Mouse (Mus musculus): ENCODE results near the gene Anapc15-ps. TPM values are rescaled to one million over a fixed set of nuclear protein-coding genes. Genes with fewer than 3 reads are reported as not detected.

Gene Anapc15-ps
- polyA plus RNA-seq, 1 experiment from 2014 or later, result not detected

GRCm38 (mm10) chr10:95665426-95665990, 7.7 kb downstream of the Anapc15-ps start:
- Histone ChIP-seq H3K9ac (no peak overlapping the region), H3K36me3 (no peaks in the 10 kb centered on the region), H3K27me3 (no peaks in the 10 kb centered on the region), H3K9me3 (no peaks in the 10 kb centered on the region), H3K4me1 (no peaks in the 10 kb centered on the region), H3K4me3 (no peak overlapping the region), H3K27ac (no peak overlapping the region), H3K4me2 (no peak overlapping the region)
- ATAC-seq (ENCODE audit: insufficient number of reproducible peaks, insufficient read depth, low FRiP score, low TSS enrichment, low read depth), result no peak
- 40% methylated on average over 11 of the region's 11 CpGs for WGBS

DNA sequence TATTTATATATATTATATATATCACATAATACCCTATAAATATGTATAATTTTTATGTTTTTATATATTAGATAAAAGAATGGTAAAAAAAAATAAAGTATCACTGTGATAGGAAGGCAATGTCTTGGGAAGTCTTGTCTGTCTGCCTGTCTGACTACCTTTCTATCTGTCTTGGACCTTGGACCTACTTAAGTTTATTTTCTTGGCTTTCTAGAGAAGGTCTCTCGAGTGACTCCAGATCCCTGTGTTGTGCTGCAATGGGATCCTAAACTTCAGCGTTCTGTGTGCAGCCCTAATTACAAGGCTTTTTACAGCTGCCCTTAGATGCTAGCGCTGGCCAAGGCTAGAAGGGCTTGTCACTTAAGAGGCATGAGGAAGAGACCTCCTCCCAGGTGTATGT, 8.6 kb downstream of the Anapc15-ps start:
- Histone ChIP-seq H3K27ac (no peak overlapping the region), H3K9me3 (no peaks in the 10 kb centered on the region), H3K4me3 (no peak overlapping the region), H3K9ac (no peak overlapping the region), H3K4me2 (no peak overlapping the region), H3K36me3 (no peaks in the 10 kb centered on the region), H3K4me1 (no peaks in the 10 kb centered on the region), H3K27me3 (no peaks in the 10 kb centered on the region)
- 75% methylated on average over 3 of the region's 3 CpGs for WGBS
- ATAC-seq (ENCODE audit: insufficient number of reproducible peaks, insufficient read depth, low FRiP score, low TSS enrichment, low read depth), result no peak

DNA sequence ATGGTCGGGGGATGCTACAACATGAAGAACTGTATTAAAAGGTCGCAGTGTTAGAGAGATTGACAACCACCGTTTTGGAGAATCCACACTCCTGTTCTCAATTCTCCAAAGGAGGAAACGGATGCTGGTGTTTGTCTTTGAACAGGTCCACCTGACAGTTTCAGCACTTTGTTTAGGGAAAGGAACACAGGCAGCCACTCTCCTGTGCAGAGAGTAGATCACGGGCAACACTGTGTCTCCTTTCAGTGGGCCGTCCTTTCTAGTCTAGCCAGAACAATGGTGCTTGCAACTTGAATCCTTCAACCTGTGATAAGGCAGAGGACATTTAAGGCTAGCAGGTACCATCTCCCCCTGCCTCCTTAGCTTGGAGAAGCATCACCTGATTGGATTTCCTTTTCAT, 12.9 kb downstream of the Anapc15-ps start:
- no peak for ATAC-seq (ENCODE audit: insufficient number of reproducible peaks, insufficient read depth, low FRiP score, low TSS enrichment, low read depth)
- H3K9ac ChIP-seq, result no peak overlapping the region
- 55% methylated on average over 6 of the region's 6 CpGs for WGBS

GRCm38 (mm10) chr10:95659471-95660150, 13.6 kb downstream of the Anapc15-ps start:
- H3K9ac ChIP-seq, result no peak overlapping the region
- no peaks in the 10 kb centered on the region for H3K27me3 ChIP-seq
- no peaks in the 10 kb centered on the region for H3K36me3 ChIP-seq
- no peaks in the 10 kb centered on the region; the same call in 1 of the 2 replicates for H3K4me1 ChIP-seq
- no peak overlapping the region for H3K27ac ChIP-seq
- no peak overlapping the region for H3K4me2 ChIP-seq
- no peak overlapping the region for H3K4me3 ChIP-seq
- WGBS, result 70% methylated on average over 8 of the region's 8 CpGs
- no peak for ATAC-seq (ENCODE audit: insufficient number of reproducible peaks, insufficient read depth, low FRiP score, low TSS enrichment, low read depth)
- no peaks in the 10 kb centered on the region for H3K9me3 ChIP-seq

More for the DNA sequence above, 12.9 kb downstream of the Anapc15-ps start:
- Histone ChIP-seq H3K27me3 (no peaks in the 10 kb centered on the region), H3K4me2 (no peak overlapping the region), H3K36me3 (no peaks in the 10 kb centered on the region), H3K4me3 (no peak overlapping the region), H3K27ac (no peak overlapping the region), H3K9me3 (no peaks in the 10 kb centered on the region), H3K4me1 (no peaks in the 10 kb centered on the region; the same call in 1 of the 2 replicates)

DNA sequence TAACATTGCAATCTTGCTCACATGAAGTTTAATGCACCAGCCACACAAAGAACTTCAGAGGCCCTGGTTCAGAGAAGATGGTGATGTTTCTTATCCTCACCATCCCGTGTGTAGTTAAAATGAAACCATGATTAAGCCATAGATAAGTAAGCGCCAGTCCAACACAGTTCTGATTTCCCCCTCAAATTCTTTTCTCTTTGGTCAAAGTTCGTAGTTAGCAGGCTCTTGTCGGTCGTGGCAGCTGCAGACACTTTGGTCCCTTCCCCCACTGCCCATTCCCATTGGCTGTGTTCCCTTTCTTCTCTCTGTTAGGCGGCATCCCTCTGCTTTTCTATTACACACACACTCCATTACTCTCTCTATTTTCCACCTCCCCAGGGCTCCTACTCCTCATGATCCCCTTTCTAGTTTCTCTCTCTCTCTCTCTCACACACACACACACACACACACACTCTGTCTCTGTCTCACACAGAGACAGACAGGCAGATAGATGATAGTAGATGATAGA, 14.4 kb downstream of the Anapc15-ps start:
- no peak for ATAC-seq (ENCODE audit: insufficient number of reproducible peaks, insufficient read depth, low FRiP score, low TSS enrichment, low read depth)
- no peaks in the 10 kb centered on the region for H3K9me3 ChIP-seq
- 47% methylated on average over 6 of the region's 6 CpGs for WGBS
- H3K27ac ChIP-seq, result no peak overlapping the region
- no peak overlapping the region for H3K4me2 ChIP-seq
- H3K36me3 ChIP-seq, result no peaks in the 10 kb centered on the region
- no peak overlapping the region for H3K9ac ChIP-seq
- no peaks in the 10 kb centered on the region; the same call in 1 of the 2 replicates for H3K4me1 ChIP-seq
- H3K27me3 ChIP-seq, result no peaks in the 10 kb centered on the region
- H3K4me3 ChIP-seq, result no peak overlapping the region

GRCm38 (mm10) chr10:95656236-95657225, 16.7 kb downstream of the Anapc15-ps start:
- H3K27ac ChIP-seq, result no peak overlapping the region
- H3K36me3 ChIP-seq, result no peaks in the 10 kb centered on the region
- no peak overlapping the region for H3K9ac ChIP-seq
- H3K4me3 ChIP-seq, result no peak overlapping the region
- no peaks in the 10 kb centered on the region; the same call in 1 of the 2 replicates for H3K4me1 ChIP-seq
- no peak overlapping the region for H3K4me2 ChIP-seq
- 79% methylated on average over 10 of the region's 10 CpGs for WGBS
- no peaks in the 10 kb centered on the region for H3K9me3 ChIP-seq
- no peaks in the 10 kb centered on the region for H3K27me3 ChIP-seq
- no peak for ATAC-seq (ENCODE audit: insufficient number of reproducible peaks, insufficient read depth, low FRiP score, low TSS enrichment, low read depth)

- Histone ChIP-seq H3K27ac (no peak overlapping the region), H3K4me2 (no peak overlapping the region), H3K4me3 (no peak overlapping the region), H3K4me1 (no peaks in the 10 kb centered on the region; the same call in 1 of the 2 replicates), H3K9ac (no peak overlapping the region), H3K9me3 (no peaks in the 10 kb centered on the region), H3K27me3 (no peaks in the 10 kb centered on the region), H3K36me3 (no peaks in the 10 kb centered on the region)
- ATAC-seq (ENCODE audit: insufficient number of reproducible peaks, insufficient read depth, low FRiP score, low TSS enrichment, low read depth), result no peak
- WGBS, result 87% methylated on average over 5 of the region's 5 CpGs
Observed at GRCm38 (mm10) chr10:95652131-95652530, 21.1 kb downstream of the Anapc15-ps start.

GRCm38 (mm10) chr10:95648326-95648888, 24.8 kb downstream of the Anapc15-ps start:
- no peaks in the 10 kb centered on the region for H3K9me3 ChIP-seq
- H3K4me3 ChIP-seq, result no peak overlapping the region
- H3K4me1 ChIP-seq, result no peaks in the 10 kb centered on the region
- H3K27me3 ChIP-seq, result no peaks in the 10 kb centered on the region
- H3K36me3 ChIP-seq, result no peaks in the 10 kb centered on the region
- no peak overlapping the region for H3K4me2 ChIP-seq
- H3K27ac ChIP-seq, result no peak overlapping the region
- H3K9ac ChIP-seq, result no peak overlapping the region
- WGBS, result 77% methylated on average over 11 of the region's 11 CpGs
- ATAC-seq (ENCODE audit: insufficient number of reproducible peaks, insufficient read depth, low FRiP score, low TSS enrichment, low read depth), result no peak

DNA sequence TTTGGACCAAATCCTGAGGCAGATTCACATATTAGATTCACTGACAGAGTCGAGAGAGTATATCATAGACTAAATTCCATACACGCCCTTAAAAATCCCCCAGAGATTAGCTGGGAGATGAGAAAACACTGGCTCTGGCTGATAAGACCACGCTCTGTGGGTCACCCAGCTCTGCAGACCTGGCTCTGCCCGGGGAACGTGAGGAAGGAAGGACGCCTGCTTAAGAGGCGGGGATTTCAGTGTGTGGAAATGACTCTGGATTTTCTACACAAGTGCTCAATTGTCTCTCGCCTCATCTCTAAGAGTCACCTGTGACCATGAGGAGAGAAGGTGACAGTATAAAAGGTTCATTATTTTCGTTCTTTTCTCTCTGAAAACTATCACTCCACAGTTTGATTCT, 26.1 kb downstream of the Anapc15-ps start:
- H3K27me3 ChIP-seq, result no peaks in the 10 kb centered on the region
- no peak for ATAC-seq (ENCODE audit: insufficient number of reproducible peaks, insufficient read depth, low FRiP score, low TSS enrichment, low read depth)
- 74% methylated on average over 9 of the region's 9 CpGs for WGBS
- no peak overlapping the region for H3K4me2 ChIP-seq
- no peaks in the 10 kb centered on the region for H3K36me3 ChIP-seq
- H3K9ac ChIP-seq, result no peak overlapping the region
- H3K27ac ChIP-seq, result no peak overlapping the region
- no peak overlapping the region for H3K4me3 ChIP-seq
- no peaks in the 10 kb centered on the region for H3K9me3 ChIP-seq
- H3K4me1 ChIP-seq, result no peaks in the 10 kb centered on the region

DNA sequence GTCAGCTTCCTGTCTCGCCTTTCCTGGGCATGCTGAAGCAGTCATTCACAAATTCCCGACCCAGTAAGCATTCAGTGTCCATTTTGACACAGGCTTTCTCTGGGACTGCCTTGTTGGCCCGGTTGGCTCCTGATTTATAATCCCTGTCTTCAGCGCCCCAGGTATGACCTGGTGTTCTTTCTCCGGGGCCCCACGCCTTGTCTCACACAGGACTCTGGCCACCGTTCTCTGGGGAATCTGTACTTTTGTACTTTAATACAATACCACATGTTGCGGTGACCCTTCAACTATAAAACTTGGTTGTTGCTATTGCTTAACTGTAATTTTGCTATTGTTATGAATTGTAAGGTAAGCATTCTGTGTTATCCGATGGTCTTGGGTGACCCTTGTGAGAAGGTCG, 26.7 kb downstream of the Anapc15-ps start:
- no peaks in the 10 kb centered on the region for H3K9me3 ChIP-seq
- no peak overlapping the region for H3K4me3 ChIP-seq
- H3K4me2 ChIP-seq, result no peak overlapping the region
- H3K9ac ChIP-seq, result no peak overlapping the region
- no peaks in the 10 kb centered on the region for H3K27me3 ChIP-seq
- H3K27ac ChIP-seq, result no peak overlapping the region
- peaks cover under 1% of the 10 kb centered on the region; the same call in 1 of the 2 replicates for H3K4me1 ChIP-seq
- no peak for ATAC-seq (ENCODE audit: insufficient number of reproducible peaks, insufficient read depth, low FRiP score, low TSS enrichment, low read depth)
- 82% methylated on average over 10 of the region's 10 CpGs for WGBS
- H3K36me3 ChIP-seq, result no peaks in the 10 kb centered on the region

GRCm38 (mm10) chr10:95643696-95644360, 29.4 kb downstream of the Anapc15-ps start:
- Histone ChIP-seq H3K4me2 (no peak overlapping the region), H3K4me3 (no peak overlapping the region), H3K9me3 (no peaks in the 10 kb centered on the region), H3K36me3 (no peaks in the 10 kb centered on the region), H3K4me1 (peaks cover 6% of the 10 kb centered on the region; the same call in 1 of the 2 replicates), H3K27ac (no peak overlapping the region), H3K27me3 (no peaks in the 10 kb centered on the region), H3K9ac (no peak overlapping the region)
- WGBS, result 75% methylated on average over 6 of the region's 6 CpGs
- ATAC-seq (ENCODE audit: insufficient number of reproducible peaks, insufficient read depth, low FRiP score, low TSS enrichment, low read depth), result no peak
